Mouse (Mus musculus) spleen, postnatal 10 days (tissue): ENCODE measurements around the gene Phactr4.

ENCODE experiments used
- DNase-seq, 2 experiments: peaks; one replicate each; pipeline ENCODE4 v3.0.0; 2021 to 2022; ENCODE audit warnings: low spot score in 2 of 2

The Phactr4 gene

GRCm38 (mm10) chr4:132369953-132370750 lies 52.1 kb downstream of the Phactr4 start:
- no peak for DNase-seq

GRCm38 (mm10) chr4:132367480-132368201 lies 54.6 kb downstream of the Phactr4 start:
- DNase-seq = no peak

- no peak for DNase-seq
Measured at GRCm38 (mm10) chr4:132365450-132366060, 56.7 kb downstream of the Phactr4 start.

GRCm38 (mm10) chr4:132363487-132363886 lies 58.8 kb downstream of the Phactr4 start:
- no peak for DNase-seq

- DNase-seq = no peak
Measured at GRCm38 (mm10) chr4:132359510-132359909, 62.8 kb downstream of the Phactr4 start.

GRCm38 (mm10) chr4:132356170-132356569 lies 66.1 kb downstream of the Phactr4 start:
- DNase-seq = peak; percentile 62 to 84

GRCm38 (mm10) chr4:132355403-132355802 lies 66.9 kb downstream of the Phactr4 start:
- DNase-seq = no peak

GRCm38 (mm10) chr4:132354571-132354970 lies 67.7 kb downstream of the Phactr4 start:
- DNase-seq = peak in 1 of 2 experiments; percentile 49

- peak; percentile 93 for DNase-seq
Measured at GRCm38 (mm10) chr4:132353481-132353885, 68.8 kb downstream of the Phactr4 start, which contains the start of gene Rcc1. Rcc1 (minus strand) TSS chr4:132353605.

- DNase-seq = peak; percentile 50
Measured at GRCm38 (mm10) chr4:132352739-132353138, 69.5 kb downstream of the Phactr4 start.

- DNase-seq = no peak
Measured at GRCm38 (mm10) chr4:132351401-132351800, 70.9 kb downstream of the Phactr4 start.

GRCm38 (mm10) chr4:132350854-132351253 lies 71.4 kb downstream of the Phactr4 start:
- DNase-seq = no peak

GRCm38 (mm10) chr4:132350123-132350740 lies 72.1 kb downstream of the Phactr4 start:
- no peak for DNase-seq

GRCm38 (mm10) chr4:132349495-132350122 lies 72.7 kb downstream of the Phactr4 start:
- no peak for DNase-seq

GRCm38 (mm10) chr4:132346661-132347060 lies 75.6 kb downstream of the Phactr4 start:
- no peak for DNase-seq

GRCm38 (mm10) chr4:132346261-132346660 lies 76.0 kb downstream of the Phactr4 start:
- no peak for DNase-seq

GRCm38 (mm10) chr4:132345843-132346212 lies 76.5 kb downstream of the Phactr4 start:
- DNase-seq = no peak

- DNase-seq = peak; percentile 97 to 99
Measured at GRCm38 (mm10) chr4:132345135-132345842, 77.0 kb downstream of the Phactr4 start.

- DNase-seq = no peak
Measured at GRCm38 (mm10) chr4:132344403-132345134, 77.7 kb downstream of the Phactr4 start.

- no peak for DNase-seq
Measured at GRCm38 (mm10) chr4:132341451-132341850, 80.8 kb downstream of the Phactr4 start.
